Mouse (Mus musculus) liver, embryonic 16.5 days (tissue): ENCODE data around the gene Gm29776. TPM values are rescaled to one million over a fixed set of nuclear protein-coding genes. Genes with fewer than 3 reads are reported as not detected.

Experiments
- ATAC-seq: fragments of 200-750 bp; cut with Nextera tagmentation; 2 replicates; pipeline ENCODE4 v1.8.0; 2017; ENCODE audit warnings: low read depth, mild to moderate bottlenecking, moderate number of reproducible peaks, moderate library complexity
- H3K27ac ChIP-seq: fragments of 300-500 bp; sonication (generic); 2 replicates; pipeline ENCODE4 v1.5.1; 2014; ENCODE audit warnings: mild to moderate bottlenecking, low read length
- H3K27me3 ChIP-seq: fragments of 300-500 bp; sonication (generic); 2 replicates; pipeline ENCODE4 v1.6.1; 2014; ENCODE audit warnings: low read depth, low read length, mixed read lengths; ENCODE audit not compliant: control insufficient read depth, insufficient read depth
- H3K36me3 ChIP-seq: fragments of 300-500 bp; sonication (generic); 2 replicates; pipeline ENCODE4 v1.6.1; 2014; ENCODE audit warnings: mild to moderate bottlenecking; ENCODE audit not compliant: control insufficient read depth, insufficient read depth
- H3K4me1 ChIP-seq: fragments of 300-500 bp; sonication (generic); 2 replicates; pipeline ENCODE4 v1.6.1; 2014; ENCODE audit warnings: low read depth, low read length, mixed read lengths; ENCODE audit not compliant: control insufficient read depth
- H3K4me2 ChIP-seq: fragments of 300-500 bp; sonication (generic); 2 replicates; pipeline ENCODE4 v1.6.1; 2014; ENCODE audit warnings: low read depth, low read length, mixed read lengths
- H3K4me3 ChIP-seq: fragments of 300-500 bp; sonication (generic); 2 replicates; pipeline ENCODE4 v1.5.1; 2014; ENCODE audit warnings: low read depth, mild to moderate bottlenecking, low read length
- H3K9ac ChIP-seq: fragments of 300-500 bp; sonication (generic); 2 replicates; pipeline ENCODE4 v1.6.1; 2014; ENCODE audit warnings: low read depth, low read length
- H3K9me3 ChIP-seq: fragments of 300-500 bp; sonication (generic); replicated peaks from 2 replicates; pipeline ENCODE4 v1.6.1; 2016; ENCODE audit warnings: low read length; ENCODE audit not compliant: control insufficient read depth
- WGBS: fragments of 180-500 bp; shearing (Covaris S2); extraction: QIAGEN DNeasy Blood & Tissue Kit; methylation state at CpG from one replicate; pipeline ENCODE4 v1.1.7; 2014; ENCODE audit not compliant: insufficient replicate concordance; 5-methylcytosine and 5-hydroxymethylcytosine counted together
- polyA plus RNA-seq: library from polyadenylated mRNA; unstranded; fragments of >200 nt; fragmentation: Nextera tagmentation; extraction: Ambion mirVana; gene quantifications from 2 replicates; pipeline ENCODE4 v1.2.1, GENCODE M21; 2015

Gm29776 gene
- polyA plus RNA-seq = 0.05 and 0.06 TPM in 2 replicates

DNA sequence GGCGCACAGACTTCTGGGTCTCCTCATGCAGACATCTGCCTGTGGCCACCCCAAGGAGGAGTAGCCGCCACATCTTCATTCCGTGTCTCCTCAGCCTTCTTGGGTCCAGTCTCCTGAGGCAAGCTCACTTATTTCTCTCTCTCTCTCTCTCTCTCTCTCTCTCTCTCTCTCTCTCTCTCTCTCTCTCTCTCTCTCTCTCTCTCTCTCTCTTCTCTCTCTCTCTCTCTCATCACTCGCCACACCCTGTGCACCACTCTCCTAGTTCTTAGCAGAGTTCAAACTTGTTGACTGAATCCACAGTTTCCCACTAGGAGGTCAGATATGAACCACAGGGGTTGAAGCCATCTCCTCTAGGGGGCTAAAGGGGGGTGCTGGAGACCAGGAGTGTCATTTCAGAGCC, at the start of gene Gm29776:
Gene Gm29776 (minus strand): TSS at position 101 of the 400 bp plus-strand sequence.
- H3K36me3 ChIP-seq = no peaks in the 10 kb centered on the region
- no peak within 1 kb of the TSS for H3K4me2 ChIP-seq
- no peak within 1 kb of the TSS for H3K9ac ChIP-seq
- no peaks in the 10 kb centered on the region for H3K9me3 ChIP-seq
- no peak within 1 kb of the TSS for H3K4me3 ChIP-seq
- ATAC-seq = no peak
- peaks cover 13% of the 10 kb centered on the region for H3K27me3 ChIP-seq
- H3K4me1 ChIP-seq = peaks cover 3% of the 10 kb centered on the region
- H3K27ac ChIP-seq = no peak within 1 kb of the TSS
- WGBS = 76% methylated on average over 4 of the region's 4 CpGs

DNA sequence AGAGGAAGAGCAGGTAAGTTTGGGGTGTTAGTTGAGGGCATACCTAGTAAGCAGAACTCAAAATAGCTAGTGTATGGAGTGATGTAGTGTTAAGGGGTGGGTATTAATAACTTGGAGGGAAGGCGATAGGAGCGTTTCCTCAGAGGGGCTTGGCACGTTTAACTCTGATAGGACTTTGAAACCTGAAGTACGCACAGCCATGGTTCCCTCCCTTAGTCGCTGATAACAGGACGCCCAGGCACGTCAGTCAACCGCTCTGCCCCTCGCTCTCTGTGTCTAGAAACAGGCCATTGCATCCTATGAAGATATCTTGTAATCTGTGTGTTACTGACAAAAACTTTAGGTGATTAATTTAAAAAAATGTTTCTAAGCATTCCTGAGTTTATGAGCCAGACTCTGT, 47.4 kb upstream of the Gm29776 start:
- Histone ChIP-seq H3K4me3 (no peak overlapping the region), H3K4me1 (no peaks in the 10 kb centered on the region; the same call in none of the 2 replicates), H3K27ac (no peak overlapping the region), H3K9ac (no peak overlapping the region), H3K9me3 (no peaks in the 10 kb centered on the region), H3K4me2 (no peak overlapping the region), H3K36me3 (no peaks in the 10 kb centered on the region), H3K27me3 (no peaks in the 10 kb centered on the region)
- 30% methylated on average over 9 of the region's 9 CpGs for WGBS
- ATAC-seq = no peak

DNA sequence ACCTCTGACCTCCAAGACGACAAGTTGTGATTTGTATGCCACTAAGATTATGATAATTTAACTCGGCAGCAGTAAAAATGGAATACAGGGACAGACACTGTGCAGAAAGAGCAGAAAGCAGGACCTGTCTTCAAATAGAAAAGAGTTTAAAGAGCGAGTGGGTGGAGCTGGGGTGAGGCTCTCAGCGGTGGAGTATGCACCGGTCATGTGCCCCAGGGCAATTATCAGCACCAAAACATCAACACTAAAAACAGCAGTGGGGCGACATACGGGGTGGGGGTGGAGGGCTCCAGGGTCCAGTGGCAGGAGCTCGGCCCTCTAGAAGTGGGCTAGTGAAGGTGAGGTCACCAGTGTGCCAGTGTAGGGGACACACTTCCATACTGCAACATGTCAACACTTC, 45.8 kb upstream of the Gm29776 start:
- no peak overlapping the region for H3K9ac ChIP-seq
- no peak overlapping the region for H3K4me2 ChIP-seq
- no peak overlapping the region for H3K4me3 ChIP-seq
- no peaks in the 10 kb centered on the region for H3K27me3 ChIP-seq
- no peaks in the 10 kb centered on the region for H3K9me3 ChIP-seq
- 35% methylated on average over 8 of the region's 8 CpGs for WGBS
- no peaks in the 10 kb centered on the region; the same call in none of the 2 replicates for H3K4me1 ChIP-seq
- H3K36me3 ChIP-seq = no peaks in the 10 kb centered on the region
- ATAC-seq = no peak
- no peak overlapping the region for H3K27ac ChIP-seq

- H3K4me2 ChIP-seq = no peak overlapping the region
- no peak overlapping the region for H3K27ac ChIP-seq
- peak; percentile 54 for ATAC-seq
- no peak overlapping the region for H3K4me3 ChIP-seq
- H3K4me1 ChIP-seq = no peaks in the 10 kb centered on the region; the same call in none of the 2 replicates
- no peaks in the 10 kb centered on the region for H3K27me3 ChIP-seq
- no peak overlapping the region for H3K9ac ChIP-seq
- H3K36me3 ChIP-seq = no peaks in the 10 kb centered on the region
- no peaks in the 10 kb centered on the region for H3K9me3 ChIP-seq
- 67% methylated on average over 2 of the region's 2 CpGs for WGBS
These were observed 43.7 kb upstream of the Gm29776 start for GRCm38 (mm10) chr14:54742375-54742774.

DNA sequence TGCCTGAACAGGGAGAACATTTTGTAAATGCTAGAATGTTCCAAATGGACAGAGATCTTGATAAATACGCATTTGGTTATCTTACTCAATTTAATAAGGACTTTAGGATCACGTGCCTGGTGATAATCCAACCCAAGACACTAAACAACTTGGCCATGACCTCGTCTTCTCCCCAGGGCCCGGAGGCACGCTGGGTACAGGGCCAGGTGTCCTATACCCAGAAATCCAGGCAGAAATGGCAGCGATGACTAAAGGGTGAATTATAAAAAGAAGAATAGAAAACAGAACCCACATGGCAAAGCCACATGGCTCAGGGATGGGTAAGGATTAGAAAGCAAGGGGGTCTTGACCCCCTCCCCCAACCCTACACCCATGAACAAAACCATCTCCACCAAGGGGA, 43.1 kb upstream of the Gm29776 start:
- ATAC-seq = no peak

DNA sequence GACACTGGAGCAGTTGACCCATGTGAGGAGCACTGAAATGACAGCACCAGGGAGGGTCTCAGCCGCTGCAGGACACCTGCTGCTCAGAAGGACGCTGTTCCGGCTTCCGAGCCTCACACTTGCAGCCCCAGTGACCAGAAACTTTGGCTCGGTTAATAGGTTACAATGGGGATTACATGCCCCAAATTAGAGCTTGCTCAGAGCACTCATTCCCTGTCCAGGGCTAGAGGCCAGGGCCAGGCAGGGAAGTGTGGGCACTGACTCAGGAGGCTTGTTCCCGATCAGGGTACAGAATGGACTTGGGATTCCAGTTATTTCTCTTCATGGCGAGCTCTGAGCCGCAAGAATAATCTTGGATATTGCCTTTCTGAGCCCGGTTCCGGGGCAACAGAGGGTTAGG, 39.0 kb upstream of the Gm29776 start:
- Histone ChIP-seq H3K36me3 (no peaks in the 10 kb centered on the region), H3K4me2 (no peak overlapping the region), H3K9ac (no peak overlapping the region), H3K4me1 (no peaks in the 10 kb centered on the region; the same call in 1 of the 2 replicates), H3K27me3 (no peaks in the 10 kb centered on the region), H3K9me3 (no peaks in the 10 kb centered on the region), H3K4me3 (no peak overlapping the region), H3K27ac (no peak overlapping the region)
- ATAC-seq = no peak
- WGBS = 78% methylated on average over 10 of the region's 10 CpGs

More for the DNA sequence above, 43.1 kb upstream of the Gm29776 start:
- no peak overlapping the region for H3K27ac ChIP-seq
- WGBS = 64% methylated on average over 6 of the region's 6 CpGs
- no peak overlapping the region for H3K4me2 ChIP-seq
- no peaks in the 10 kb centered on the region for H3K9me3 ChIP-seq
- no peak overlapping the region for H3K9ac ChIP-seq
- no peaks in the 10 kb centered on the region for H3K36me3 ChIP-seq
- no peaks in the 10 kb centered on the region; the same call in none of the 2 replicates for H3K4me1 ChIP-seq
- H3K4me3 ChIP-seq = no peak overlapping the region
- no peaks in the 10 kb centered on the region for H3K27me3 ChIP-seq

DNA sequence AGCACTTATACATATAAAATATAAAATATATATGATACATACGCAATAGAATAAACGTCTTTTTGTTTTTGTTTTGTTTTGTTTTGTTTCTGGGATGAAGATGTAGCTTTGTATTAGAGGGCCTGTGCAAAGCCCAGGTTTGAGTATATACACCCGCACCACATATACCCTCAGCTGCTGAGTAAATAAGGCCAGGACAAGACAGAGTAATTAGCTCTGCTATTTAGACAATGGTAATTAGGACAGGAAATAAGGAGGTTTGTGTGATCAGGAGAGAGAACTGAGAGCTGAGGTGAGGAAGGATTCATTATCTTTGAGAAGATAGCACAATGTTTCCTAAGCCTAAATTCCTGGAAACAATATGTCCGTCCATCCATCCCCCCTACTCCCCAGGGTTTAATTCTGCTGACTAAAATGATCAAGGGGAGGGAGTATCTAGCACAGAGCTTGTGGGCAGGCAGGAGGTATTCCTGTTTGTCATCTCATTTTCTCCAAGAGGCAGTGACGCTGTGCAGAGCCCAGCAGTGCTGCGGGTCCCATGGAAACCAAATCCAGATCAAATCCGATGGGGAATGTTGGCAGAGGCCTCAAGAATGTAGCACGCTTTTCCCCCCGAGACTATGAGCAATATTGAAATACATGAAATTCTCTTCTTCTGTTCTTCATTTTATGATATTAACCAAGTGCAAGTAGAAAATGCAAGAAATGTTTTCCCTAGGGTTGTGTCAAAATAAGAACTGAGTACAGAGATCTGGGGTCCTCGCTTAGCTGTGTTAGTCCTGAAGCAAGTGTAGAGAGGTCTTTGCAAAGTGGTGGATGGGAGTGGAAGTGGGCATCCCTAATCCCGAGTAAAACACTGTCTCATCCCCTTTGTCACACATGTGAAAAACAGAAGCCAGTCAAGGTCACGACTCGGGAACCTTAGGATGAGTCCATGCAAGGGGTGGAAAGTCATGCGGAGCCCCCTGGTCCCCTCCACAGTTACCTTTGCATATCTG, 38.2 kb upstream of the Gm29776 start:
- H3K27me3 ChIP-seq = no peaks in the 10 kb centered on the region
- no peak overlapping the region for H3K4me3 ChIP-seq
- H3K36me3 ChIP-seq = no peaks in the 10 kb centered on the region
- no peaks in the 10 kb centered on the region for H3K9me3 ChIP-seq
- H3K4me2 ChIP-seq = no peak overlapping the region
- no peak for ATAC-seq
- no peaks in the 10 kb centered on the region for H3K4me1 ChIP-seq
- no peak overlapping the region for H3K9ac ChIP-seq
- 63% methylated on average over 14 of the region's 14 CpGs for WGBS
- no peak overlapping the region for H3K27ac ChIP-seq

- Histone ChIP-seq H3K27me3 (no peaks in the 10 kb centered on the region), H3K4me3 (no peak overlapping the region), H3K9ac (no peak overlapping the region), H3K4me2 (no peak overlapping the region), H3K4me1 (no peaks in the 10 kb centered on the region), H3K27ac (no peak overlapping the region), H3K9me3 (no peaks in the 10 kb centered on the region), H3K36me3 (no peaks in the 10 kb centered on the region)
- WGBS = 39% methylated on average over 4 of the region's 4 CpGs
- no peak for ATAC-seq
These were observed 36.6 kb upstream of the Gm29776 start for GRCm38 (mm10) chr14:54735221-54735620.

- Histone ChIP-seq H3K9ac (no peak overlapping the region), H3K4me2 (no peak overlapping the region), H3K36me3 (no peaks in the 10 kb centered on the region), H3K27me3 (no peaks in the 10 kb centered on the region), H3K9me3 (no peaks in the 10 kb centered on the region), H3K27ac (no peak overlapping the region), H3K4me1 (no peaks in the 10 kb centered on the region), H3K4me3 (no peak overlapping the region)
- no peak for ATAC-seq
- WGBS = 61% methylated on average over 4 of the region's 4 CpGs
These were observed 35.4 kb upstream of the Gm29776 start for GRCm38 (mm10) chr14:54734004-54734403.
